Mouse (Mus musculus): ENCODE data around the gene Kars. TPM values are rescaled to one million over a fixed set of nuclear protein-coding genes. Genes with fewer than 3 reads are reported as not detected.
A peak's percentile ranks its signal among the peaks of the same experiment; 100 is the strongest.

Kars gene
- polyA plus RNA-seq, 1 experiment: 55.4 TPM

DNA sequence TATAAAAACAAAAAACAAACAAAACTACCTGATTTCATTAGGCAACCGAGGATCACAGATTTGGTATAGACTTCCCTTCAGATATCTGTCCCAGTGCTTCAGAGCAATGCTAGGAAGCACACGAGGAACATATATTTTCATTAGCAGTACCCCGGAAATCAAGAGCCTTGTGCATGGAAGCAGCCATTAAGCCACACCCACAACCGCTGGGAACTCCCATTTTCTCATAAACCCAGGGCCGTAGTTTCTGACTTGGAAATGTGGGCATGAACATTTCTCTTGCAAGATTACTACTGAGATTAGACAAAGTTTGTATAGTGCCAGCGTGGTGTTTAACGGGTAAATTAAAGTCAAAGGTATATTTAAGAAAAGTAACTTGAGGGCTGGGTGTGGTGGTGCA is 1.6 kb downstream of the Kars start:
- no peak for DNase-seq
- no peaks in the 10 kb centered on the region for H3K36me3 ChIP-seq (ENCODE audit: control insufficient read depth, insufficient read depth, low read length)
- no peak overlapping the region for H3K4me3 ChIP-seq (ENCODE audit: insufficient read depth, low read depth, low read length)
- no peak overlapping the region for H3K27ac ChIP-seq (ENCODE audit: insufficient read depth, low read depth, low read length)
- peaks cover 7% of the 10 kb centered on the region; the same call in 1 of the 2 replicates for H3K4me1 ChIP-seq (ENCODE audit: control insufficient read depth, insufficient read depth, low read length)
- H3K27me3 ChIP-seq (replicated peaks; ENCODE audit: control insufficient read depth, insufficient read depth, low read length): no peaks in the 10 kb centered on the region
- 89% methylated on average over 7 of the region's 7 CpGs for WGBS
- TF ChIP-seq CTCF (conservative IDR thresholded peaks at IDR 0.05; ENCODE audit: insufficient read depth, insufficient read length, low read depth, low read length) (no peak), POLR2A (IDR thresholded peaks at IDR 0.05; ENCODE audit: low read depth, low read length) (no peak)

GRCm38 (mm10) chr8:112007669-112008068 is 3.5 kb downstream of the Kars start:
- no peak for DNase-seq
- H3K27ac ChIP-seq (ENCODE audit: insufficient read depth, low read depth, low read length): no peak overlapping the region
- TF ChIP-seq POLR2A (IDR thresholded peaks at IDR 0.05; ENCODE audit: low read depth, low read length): no peak
- no peak for TF ChIP-seq CTCF (conservative IDR thresholded peaks at IDR 0.05; ENCODE audit: insufficient read depth, insufficient read length, low read depth, low read length)
- no peak overlapping the region for H3K4me3 ChIP-seq (ENCODE audit: insufficient read depth, low read depth, low read length)
- H3K36me3 ChIP-seq (ENCODE audit: control insufficient read depth, insufficient read depth, low read length): no peaks in the 10 kb centered on the region; the same call in 1 of the 2 replicates
- no peaks in the 10 kb centered on the region for H3K27me3 ChIP-seq (replicated peaks; ENCODE audit: control insufficient read depth, insufficient read depth, low read length)
- peaks cover 2% of the 10 kb centered on the region; the same call in 1 of the 2 replicates for H3K4me1 ChIP-seq (ENCODE audit: control insufficient read depth, insufficient read depth, low read length)
- 96% methylated on average over 2 of the region's 2 CpGs for WGBS

- TF ChIP-seq POLR2A (IDR thresholded peaks at IDR 0.05; ENCODE audit: low read depth, low read length) (no peak), CTCF (conservative IDR thresholded peaks at IDR 0.05; ENCODE audit: insufficient read depth, insufficient read length, low read depth, low read length) (no peak)
- peaks cover 2% of the 10 kb centered on the region; the same call in 1 of the 2 replicates for H3K4me1 ChIP-seq (ENCODE audit: control insufficient read depth, insufficient read depth, low read length)
- H3K4me3 ChIP-seq (ENCODE audit: insufficient read depth, low read depth, low read length): no peak overlapping the region
- H3K27ac ChIP-seq (ENCODE audit: insufficient read depth, low read depth, low read length): no peak overlapping the region
- WGBS: 90% methylated on average over 6 of the region's 6 CpGs
- DNase-seq: no peak
- H3K27me3 ChIP-seq (replicated peaks; ENCODE audit: control insufficient read depth, insufficient read depth, low read length): no peaks in the 10 kb centered on the region
- H3K36me3 ChIP-seq (ENCODE audit: control insufficient read depth, insufficient read depth, low read length): peaks cover 5% of the 10 kb centered on the region
Observed at GRCm38 (mm10) chr8:112005601-112006000, 5.5 kb downstream of the Kars start.

- peaks cover 6% of the 10 kb centered on the region for H3K36me3 ChIP-seq (ENCODE audit: control insufficient read depth, insufficient read depth, low read length)
- no peak overlapping the region for H3K4me3 ChIP-seq (ENCODE audit: insufficient read depth, low read depth, low read length)
- no peak for DNase-seq
- H3K27me3 ChIP-seq (replicated peaks; ENCODE audit: control insufficient read depth, insufficient read depth, low read length): no peaks in the 10 kb centered on the region
- TF ChIP-seq CTCF (conservative IDR thresholded peaks at IDR 0.05; ENCODE audit: insufficient read depth, insufficient read length, low read depth, low read length) (no peak), POLR2A (IDR thresholded peaks at IDR 0.05; ENCODE audit: low read depth, low read length) (no peak)
- H3K27ac ChIP-seq (ENCODE audit: insufficient read depth, low read depth, low read length): no peak overlapping the region
- no peaks in the 10 kb centered on the region for H3K4me1 ChIP-seq (ENCODE audit: control insufficient read depth, insufficient read depth, low read length)
Observed at GRCm38 (mm10) chr8:112004754-112005153, 6.4 kb downstream of the Kars start.

GRCm38 (mm10) chr8:111992703-111993039 is 18.5 kb downstream of the Kars start:
- 68% methylated on average over 3 of the region's 3 CpGs for WGBS
- TF ChIP-seq POLR2A (IDR thresholded peaks at IDR 0.05; ENCODE audit: low read depth, low read length) (no peak), CTCF (conservative IDR thresholded peaks at IDR 0.05; ENCODE audit: insufficient read depth, insufficient read length, low read depth, low read length) (no peak)

GRCm38 (mm10) chr8:111992013-111992702 is 19.0 kb downstream of the Kars start, which contains the start of gene Adat1:
Adat1 (minus strand) TSS chr8:111992302.
- Histone ChIP-seq H3K27me3 (replicated peaks; ENCODE audit: control insufficient read depth, insufficient read depth, low read length) (no peaks in the 10 kb centered on the region), H3K4me3 (ENCODE audit: insufficient read depth, low read depth, low read length) (peak within 1 kb of the TSS; percentile 96), H3K27ac (ENCODE audit: insufficient read depth, low read depth, low read length) (no peak within 1 kb of the TSS; the same call in 1 of the 2 replicates), H3K36me3 (ENCODE audit: control insufficient read depth, insufficient read depth, low read length) (no peaks in the 10 kb centered on the region; the same call in none of the 2 replicates), H3K4me1 (ENCODE audit: control insufficient read depth, insufficient read depth, low read length) (no peaks in the 10 kb centered on the region; the same call in 1 of the 2 replicates)
- peak; percentile 90 for DNase-seq
- WGBS: 3% methylated on average over 33 of the region's 33 CpGs
- TF ChIP-seq POLR2A (IDR thresholded peaks at IDR 0.05; ENCODE audit: low read depth, low read length) (peak; percentile 23), CTCF (conservative IDR thresholded peaks at IDR 0.05; ENCODE audit: insufficient read depth, insufficient read length, low read depth, low read length) (no peak)

More at GRCm38 (mm10) chr8:111992703-111993039, 18.5 kb downstream of the Kars start:
- no peak for DNase-seq
- Histone ChIP-seq H3K27me3 (replicated peaks; ENCODE audit: control insufficient read depth, insufficient read depth, low read length) (no peaks in the 10 kb centered on the region), H3K27ac (ENCODE audit: insufficient read depth, low read depth, low read length) (no peak overlapping the region), H3K36me3 (ENCODE audit: control insufficient read depth, insufficient read depth, low read length) (no peaks in the 10 kb centered on the region; the same call in none of the 2 replicates), H3K4me3 (ENCODE audit: insufficient read depth, low read depth, low read length) (no peak overlapping the region), H3K4me1 (ENCODE audit: control insufficient read depth, insufficient read depth, low read length) (no peaks in the 10 kb centered on the region; the same call in 1 of the 2 replicates)

- Histone ChIP-seq H3K27me3 (replicated peaks; ENCODE audit: control insufficient read depth, insufficient read depth, low read length) (no peaks in the 10 kb centered on the region), H3K4me3 (ENCODE audit: insufficient read depth, low read depth, low read length) (no peak overlapping the region), H3K36me3 (ENCODE audit: control insufficient read depth, insufficient read depth, low read length) (no peaks in the 10 kb centered on the region; the same call in none of the 2 replicates), H3K4me1 (ENCODE audit: control insufficient read depth, insufficient read depth, low read length) (no peaks in the 10 kb centered on the region; the same call in 1 of the 2 replicates), H3K27ac (ENCODE audit: insufficient read depth, low read depth, low read length) (no peak overlapping the region)
- TF ChIP-seq CTCF (conservative IDR thresholded peaks at IDR 0.05; ENCODE audit: insufficient read depth, insufficient read length, low read depth, low read length): no peak
- TF ChIP-seq POLR2A (IDR thresholded peaks at IDR 0.05; ENCODE audit: low read depth, low read length): no peak
- WGBS: 54% methylated on average over 8 of the region's 8 CpGs
- DNase-seq: no peak
Observed at GRCm38 (mm10) chr8:111991278-111991677, 19.8 kb downstream of the Kars start.

Measured in kidney, adult 2 months (tissue).